Mouse (Mus musculus) heart, postnatal 4 days (tissue): ENCODE measurements around the gene Lmntd1. TPM values are rescaled to one million over a fixed set of nuclear protein-coding genes. Genes with fewer than 3 reads are reported as not detected.

ENCODE experiments used
- DNase-seq: peaks from one replicate; pipeline ENCODE4 v3.0.0; 2021
- total RNA-seq, 2 experiments: library from RNA; stranded (reverse); gene quantifications; 2 replicates each; pipeline ENCODE4 v1.2.3; 2021

Lmntd1 gene
- total RNA-seq, 2 experiments from 2014 or later, result 2.8 to 3.1 TPM

DNA sequence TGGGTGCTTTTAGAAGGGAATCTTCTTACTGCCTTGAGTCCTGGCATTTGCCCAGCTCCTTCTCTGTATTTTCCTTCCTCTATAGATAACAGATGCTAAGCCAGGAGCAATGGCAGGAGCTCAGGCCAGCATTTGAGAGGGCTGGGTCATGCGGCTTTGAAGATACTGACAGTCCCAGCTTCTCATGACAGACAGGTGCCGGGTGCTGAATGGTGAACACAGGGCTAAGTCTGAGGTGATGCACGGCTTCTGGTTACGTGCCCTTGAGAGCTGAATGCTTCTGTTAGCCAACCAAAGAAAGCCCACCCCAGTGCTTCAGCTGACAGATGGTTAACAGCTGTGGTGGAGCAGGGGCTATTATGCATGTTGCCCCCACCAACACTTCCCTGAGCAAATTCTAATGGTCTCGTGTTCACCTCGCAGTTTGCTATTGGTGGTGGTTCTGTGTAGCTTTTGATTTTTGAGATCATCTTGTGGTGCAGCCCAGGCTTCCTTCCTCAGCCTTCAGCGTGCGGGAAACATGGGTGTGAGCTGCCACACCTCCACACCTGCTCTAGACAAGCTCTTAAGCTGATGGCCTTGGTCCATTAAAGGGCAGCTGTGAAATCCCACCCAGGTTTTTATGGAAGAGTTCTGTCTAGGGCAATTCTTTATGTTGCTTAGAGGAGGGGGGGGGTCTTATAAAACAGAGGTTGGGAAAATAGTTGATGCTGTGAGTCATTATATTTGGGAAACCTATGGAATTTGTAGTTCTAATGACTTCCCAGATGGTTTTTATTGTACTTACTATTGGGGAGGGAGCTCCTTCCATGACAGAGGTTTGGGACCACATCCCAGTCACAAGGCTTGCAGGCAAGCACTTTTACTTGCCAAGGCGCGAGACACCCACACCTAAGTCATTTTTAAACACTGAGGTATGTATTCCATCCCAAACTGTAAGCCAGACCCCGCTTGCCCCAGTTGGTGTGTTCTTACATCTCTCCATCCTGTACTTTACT lies 181.1 kb downstream of the Lmntd1 start:
- no peak for DNase-seq

DNA sequence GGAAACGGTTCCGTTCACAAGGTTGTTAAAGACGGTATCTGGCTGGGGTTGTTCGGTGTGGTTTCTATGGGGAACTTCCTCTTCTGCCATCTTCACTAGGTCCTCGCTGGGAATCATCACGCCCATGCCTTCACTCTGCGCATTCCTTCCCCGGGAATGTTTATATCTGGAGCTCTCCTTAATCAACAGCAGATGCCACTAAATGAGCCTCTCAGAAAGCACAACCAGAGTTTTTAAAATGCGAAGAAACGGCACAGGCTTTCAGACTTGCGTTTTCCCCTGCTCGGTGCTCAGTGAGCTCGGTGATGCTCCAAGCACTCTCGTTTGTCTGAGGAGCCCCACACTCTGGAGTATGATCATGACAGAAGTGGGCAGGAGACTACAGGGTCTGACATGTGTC lies 182.4 kb downstream of the Lmntd1 start:
- no peak for DNase-seq

DNA sequence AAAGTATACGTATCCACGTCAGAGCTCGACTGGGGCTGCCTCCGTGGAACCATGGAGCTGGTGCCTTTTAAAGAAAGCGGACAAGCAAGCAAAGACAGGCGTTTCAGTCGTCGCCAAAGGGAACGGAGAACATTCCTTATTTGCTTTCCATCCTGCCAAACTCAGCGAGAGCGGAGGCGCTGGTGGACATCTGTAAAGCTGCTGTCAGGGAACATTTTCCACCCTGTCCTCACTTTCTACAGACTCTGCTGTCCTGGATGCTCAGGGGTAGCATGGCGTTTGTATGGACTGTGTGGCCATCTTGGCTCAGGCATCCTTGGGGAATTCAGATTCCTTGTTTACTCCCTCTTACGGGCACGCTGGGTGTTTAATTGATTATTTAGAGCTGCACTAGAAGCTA lies 186.7 kb downstream of the Lmntd1 start:
- peak; percentile 19 for DNase-seq

DNA sequence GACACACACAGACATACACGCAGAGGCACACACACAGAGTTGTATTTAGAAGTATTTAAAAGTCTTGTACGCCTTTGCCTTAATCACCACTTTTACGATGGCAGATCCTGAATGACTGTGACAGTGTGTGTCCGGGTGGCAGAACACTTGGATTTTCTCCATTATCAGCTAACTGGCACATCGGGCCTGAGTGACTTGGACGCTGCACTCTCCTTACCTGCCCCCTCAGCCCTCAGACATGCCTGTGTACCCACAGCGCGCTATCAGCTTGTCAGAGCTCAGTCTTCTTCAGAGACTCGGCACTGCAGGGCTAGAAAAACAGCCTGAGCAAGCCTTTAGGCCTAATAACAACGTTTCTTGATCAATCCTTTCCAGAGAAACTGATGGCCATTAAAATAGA lies 187.6 kb downstream of the Lmntd1 start:
- DNase-seq, result no peak

DNA sequence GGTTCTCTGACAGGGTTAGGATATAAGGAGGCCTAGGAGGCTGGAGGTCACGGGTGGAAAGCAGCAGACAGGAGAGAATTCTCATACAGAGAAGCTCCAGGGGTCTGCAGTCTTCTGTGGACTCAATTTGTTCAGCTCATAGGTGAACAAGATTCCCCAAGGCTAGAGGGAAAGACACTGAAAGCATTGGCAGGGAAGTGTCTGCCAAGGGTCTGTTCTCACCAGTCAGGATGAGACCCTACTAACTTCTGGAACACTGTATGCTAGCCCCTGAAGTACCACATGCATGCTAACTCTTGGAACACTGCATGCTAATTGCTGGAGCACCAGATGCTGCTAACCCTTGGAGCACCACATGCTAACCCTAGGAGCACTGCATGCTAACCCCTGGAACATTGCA lies 190.0 kb downstream of the Lmntd1 start:
- no peak for DNase-seq

DNA sequence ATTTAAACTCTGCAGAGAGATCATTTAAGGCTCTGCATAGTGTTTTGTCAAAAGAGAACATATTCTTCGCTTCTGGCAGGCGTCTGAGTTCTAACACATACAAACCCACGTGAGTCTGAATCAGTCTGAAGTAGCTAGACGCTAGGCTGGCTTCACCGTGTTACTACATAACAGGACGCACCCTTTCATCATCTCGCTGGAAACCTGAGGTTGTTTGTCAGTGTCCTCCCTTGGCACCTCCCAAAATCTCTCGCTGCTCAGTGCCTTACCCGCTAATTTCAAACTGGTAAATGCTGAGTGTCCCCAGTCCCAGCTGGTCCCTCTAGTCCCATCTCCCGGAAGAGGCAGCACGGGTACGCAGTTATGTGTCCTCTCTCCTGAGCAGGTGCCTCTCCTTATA lies 190.6 kb downstream of the Lmntd1 start:
- peak; percentile 1 for DNase-seq

DNA sequence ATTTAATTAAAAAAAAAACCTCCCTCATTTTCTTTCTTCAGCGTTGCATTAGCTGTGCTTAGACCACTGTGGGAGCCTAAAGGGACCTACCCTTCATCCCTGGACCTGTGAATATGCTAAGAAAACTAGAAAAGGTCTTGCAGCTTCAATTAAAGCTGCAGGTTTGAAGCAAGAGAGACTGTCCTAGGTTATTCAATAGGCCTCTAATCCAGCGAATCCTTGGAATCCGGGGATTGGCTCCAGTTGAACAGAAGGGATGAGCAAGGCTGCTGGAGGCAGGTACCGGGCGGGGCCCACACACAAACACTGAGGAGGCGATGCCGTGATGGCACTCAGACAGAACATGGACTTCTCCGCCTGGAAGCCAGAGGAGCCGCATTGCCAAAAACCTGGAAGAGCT lies 192.5 kb downstream of the Lmntd1 start:
- DNase-seq, result no peak

DNA sequence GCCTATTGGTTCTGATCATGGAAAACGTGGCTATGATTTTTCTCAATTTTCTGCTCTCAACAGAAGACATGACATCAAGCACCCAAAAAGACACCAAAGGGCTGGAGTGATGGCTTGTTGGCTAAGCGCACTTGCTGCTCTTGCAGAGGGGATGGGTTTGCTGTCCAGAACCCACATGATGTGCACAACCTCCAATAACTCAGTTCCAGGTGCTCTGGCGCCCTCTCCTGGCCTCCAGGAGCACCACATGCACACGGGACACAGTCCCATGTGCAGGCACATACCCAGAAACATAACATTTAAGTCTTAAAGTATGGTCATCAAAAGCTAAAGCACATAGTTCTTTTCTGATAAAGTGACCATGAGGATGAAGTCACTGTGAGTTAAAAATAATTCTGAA lies 193.7 kb downstream of the Lmntd1 start:
- no peak for DNase-seq

DNA sequence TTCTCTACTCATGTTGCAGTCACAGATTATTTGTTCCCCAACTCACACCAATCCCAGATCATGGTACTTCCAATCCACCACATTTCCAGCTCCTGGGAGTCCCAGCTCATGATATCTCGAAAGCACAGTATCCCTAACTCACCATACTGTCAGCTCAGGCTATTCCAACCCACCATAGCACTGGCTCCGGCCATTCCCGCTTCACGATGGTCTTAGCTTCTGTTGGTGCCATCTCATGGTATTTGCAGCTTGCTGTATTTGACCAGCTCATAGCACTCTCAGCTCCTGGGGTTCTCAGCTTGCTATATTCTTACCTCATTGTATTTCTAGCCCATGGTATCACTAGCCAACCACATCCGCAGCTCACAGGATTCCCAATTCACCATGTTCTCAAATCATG lies 195.3 kb downstream of the Lmntd1 start:
- no peak for DNase-seq

DNA sequence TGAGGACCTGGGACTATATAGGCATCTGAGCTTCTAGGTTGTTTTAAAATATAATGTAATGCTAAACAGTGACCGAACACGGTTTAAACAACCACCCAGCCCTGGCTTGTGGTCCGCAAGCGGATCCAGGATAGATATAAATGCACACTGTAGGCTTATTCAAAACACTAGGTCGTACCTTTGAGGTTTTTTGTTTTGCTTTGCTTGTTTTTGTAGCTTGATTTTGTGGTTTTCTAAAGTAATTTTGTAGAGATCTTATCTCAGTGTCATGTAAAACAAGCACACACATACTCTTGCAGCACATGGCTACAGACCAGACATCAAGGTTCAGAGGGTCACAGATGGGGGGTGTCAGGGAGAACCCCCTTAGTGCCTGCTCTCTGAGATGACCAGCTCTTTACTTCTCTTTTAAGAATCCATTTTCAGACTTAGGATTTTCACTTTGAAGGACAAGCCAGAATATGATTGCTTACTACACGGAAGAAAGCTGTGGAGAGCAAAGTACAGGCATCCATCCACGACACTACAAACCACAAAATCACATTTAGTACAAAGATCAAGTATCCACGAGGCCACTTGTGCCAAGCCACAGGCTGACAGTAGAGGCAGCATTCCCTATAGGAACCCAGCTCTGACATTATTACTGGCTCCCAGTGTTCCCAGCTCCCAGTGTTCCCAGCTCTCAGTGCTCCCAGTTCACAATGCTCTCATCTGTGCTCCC lies 196.2 kb downstream of the Lmntd1 start:
- no peak for DNase-seq

DNA sequence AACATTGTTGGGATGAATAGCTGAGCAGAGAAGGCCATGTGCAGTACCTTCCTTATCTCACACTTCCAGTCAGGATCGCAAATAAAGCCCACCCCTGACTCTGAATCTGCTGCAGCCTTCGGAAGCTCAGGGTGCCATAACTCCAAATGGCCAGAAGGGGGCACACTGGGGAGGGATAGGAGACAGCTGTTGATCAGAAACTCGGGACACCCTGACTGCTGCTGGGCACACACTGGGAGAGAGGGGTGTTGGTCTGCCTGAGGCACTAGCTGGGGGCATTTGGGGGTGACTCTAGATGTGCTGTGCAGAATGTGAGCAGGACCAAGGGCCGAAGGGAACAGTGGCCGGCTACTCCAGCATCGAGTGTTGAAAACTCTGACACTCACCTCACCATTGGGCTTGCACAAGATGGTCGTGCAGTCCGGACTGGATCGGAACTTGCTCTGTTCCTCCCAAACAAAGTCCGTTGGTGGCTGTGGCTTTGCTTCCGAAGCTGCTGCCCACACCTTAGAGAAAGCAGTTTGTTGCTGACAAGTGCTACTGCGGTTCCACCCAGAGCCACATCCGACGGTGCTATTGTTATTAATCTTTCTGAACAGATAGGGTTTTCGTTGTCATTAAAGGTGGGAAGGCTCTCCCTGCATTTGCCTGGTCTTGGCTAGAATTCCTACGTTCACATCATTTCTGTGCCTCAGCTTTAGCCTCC lies 197.0 kb downstream of the Lmntd1 start:
- DNase-seq, result peak; percentile 72

DNA sequence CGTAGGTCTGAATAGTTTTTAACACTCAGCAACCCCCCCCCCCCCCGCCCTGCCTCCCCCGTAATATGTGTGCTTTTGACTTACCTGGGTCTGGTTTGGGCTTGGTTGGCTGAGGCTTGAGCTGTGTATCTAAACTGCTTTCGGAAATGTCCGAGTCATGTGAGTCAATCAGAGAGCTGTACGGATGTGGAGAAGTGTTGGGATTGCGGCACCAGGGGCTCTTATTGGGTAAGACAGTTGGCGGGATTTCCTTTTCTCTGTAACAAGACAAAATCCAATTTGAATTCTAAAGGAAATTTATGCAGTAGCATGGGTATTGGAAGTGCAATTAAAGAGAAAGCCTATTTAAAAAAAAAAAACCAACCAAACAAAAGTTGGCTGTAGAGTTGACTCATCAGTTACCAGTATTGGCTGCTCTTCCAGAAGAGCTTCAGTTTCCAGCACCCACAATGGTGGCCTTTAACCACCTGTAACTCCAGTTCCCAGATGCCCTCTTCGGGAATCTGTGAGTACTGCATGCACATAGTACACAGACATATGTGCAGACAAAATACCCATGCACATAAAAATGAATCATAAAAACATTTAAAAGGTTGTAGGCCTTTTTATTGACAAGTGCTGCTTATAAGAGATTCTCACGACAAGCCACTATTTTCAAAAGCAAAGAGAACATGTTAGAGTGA lies 209.6 kb downstream of the Lmntd1 start:
- no peak for DNase-seq

DNA sequence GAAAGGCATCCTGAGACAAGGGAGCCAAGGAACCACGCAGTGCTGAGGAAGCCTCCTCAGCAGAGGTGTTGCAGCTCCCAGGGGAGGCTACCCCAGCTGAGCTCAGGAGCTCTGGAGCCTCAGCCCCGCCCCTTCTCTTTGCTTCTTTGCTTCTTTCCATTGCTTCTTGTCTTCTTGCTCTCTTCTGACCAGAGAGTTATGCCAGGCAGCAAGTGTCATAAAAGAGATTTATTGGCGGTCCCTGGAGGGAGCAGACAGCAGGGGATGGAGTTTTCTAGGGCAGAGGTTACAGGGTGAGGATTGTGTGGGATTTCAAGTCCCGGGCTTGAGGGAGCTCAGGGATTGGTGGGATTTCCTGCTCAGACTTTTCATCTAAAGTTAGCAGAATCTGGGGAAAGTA lies 213.0 kb downstream of the Lmntd1 start:
- no peak for DNase-seq

DNA sequence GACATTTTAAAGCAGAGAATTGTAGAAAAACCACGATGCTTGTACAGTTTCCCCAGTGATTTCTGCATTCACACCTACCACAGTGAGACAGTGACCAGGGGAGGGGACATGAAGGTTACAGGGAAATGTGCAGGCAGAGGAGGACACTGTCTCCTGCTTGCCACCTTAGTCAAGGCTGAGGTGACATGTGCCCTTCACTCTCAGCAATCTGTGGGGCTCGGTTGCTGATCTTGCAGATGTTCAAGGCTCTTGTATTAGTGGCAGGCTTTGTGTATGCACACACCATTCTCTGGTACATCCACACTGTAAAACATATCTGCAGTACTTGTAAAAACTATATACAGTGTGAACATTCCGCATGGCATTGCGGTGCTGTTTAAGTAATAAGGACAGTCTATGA lies 216.2 kb downstream of the Lmntd1 start:
- DNase-seq, result no peak

DNA sequence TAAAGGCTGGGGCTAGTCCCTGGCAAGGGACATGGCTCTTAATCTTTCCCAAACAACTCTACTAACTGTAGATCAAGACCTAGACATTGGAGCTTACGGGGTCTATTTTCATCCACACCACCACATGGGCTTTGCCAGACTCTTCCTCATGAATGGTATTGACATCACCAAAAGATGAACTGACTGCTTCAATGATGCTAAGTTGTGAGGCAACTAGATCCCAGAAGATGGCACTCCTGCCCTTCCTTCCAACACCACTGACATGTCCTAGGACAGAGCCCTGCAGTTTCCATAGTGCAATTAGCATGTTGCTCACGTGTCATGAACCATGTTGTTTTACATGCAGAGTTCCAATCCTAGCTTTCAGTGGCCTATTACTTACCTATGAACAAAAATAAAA lies 217.6 kb downstream of the Lmntd1 start:
- DNase-seq, result no peak

DNA sequence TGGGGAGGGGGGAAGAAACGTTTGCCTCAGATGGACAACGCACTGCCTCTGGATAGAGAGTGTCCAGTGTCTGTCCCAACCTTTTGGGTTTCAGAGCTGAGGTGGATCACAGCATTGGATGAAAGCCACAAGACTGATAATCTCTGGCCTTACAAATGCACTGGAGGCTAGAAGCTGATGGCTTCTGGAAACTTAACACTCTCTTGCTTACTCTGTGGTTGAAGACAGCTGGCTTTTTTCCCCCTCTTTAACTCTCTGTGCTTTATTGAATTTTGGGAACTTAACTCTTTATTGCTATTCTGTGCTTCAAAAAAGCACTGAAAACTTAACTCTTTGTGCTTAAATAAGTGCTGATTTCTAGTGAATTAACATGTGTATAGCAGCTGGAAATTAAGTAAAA lies 223.7 kb downstream of the Lmntd1 start:
- DNase-seq, result peak; percentile 13

DNA sequence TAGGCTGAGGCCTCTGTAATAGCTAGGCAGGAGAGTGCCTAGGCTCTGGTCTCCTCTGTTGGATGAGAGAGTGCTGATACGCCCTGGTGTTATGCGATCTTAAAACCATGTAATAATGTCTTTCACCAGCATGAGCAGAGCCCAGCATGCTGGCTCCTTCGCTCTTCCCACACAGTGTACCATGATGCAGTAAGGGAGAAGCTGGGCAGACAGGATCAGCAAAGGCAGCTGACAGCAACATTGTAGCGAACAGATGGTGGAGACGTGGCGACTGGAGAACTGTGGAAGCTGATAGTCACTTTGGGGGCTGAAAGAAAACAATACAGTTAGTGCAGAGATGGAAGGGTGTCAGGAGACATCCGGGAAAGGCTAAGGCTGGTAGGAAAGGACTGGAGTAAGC lies 224.2 kb downstream of the Lmntd1 start:
- peak; percentile 40 for DNase-seq

DNA sequence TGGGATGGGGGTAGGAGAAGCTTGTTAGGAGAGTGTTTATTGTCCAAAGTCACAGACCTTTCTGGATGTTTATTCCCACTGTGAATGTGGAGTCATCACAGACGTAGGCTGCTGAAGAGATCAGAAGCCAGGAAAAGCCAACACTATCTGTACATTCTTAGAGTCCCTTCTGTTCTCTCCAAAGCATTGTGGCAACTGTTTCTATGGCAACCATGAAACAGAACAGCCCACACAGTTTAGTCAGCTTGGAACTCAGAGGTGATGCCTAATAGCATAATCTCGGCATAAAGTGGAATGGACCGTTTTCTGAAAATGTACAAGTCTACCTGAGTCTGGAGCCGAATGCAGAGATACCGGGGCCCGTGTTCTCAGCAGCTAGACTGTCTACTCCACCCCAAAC lies 226.7 kb downstream of the Lmntd1 start:
- peak; percentile 5 for DNase-seq

DNA sequence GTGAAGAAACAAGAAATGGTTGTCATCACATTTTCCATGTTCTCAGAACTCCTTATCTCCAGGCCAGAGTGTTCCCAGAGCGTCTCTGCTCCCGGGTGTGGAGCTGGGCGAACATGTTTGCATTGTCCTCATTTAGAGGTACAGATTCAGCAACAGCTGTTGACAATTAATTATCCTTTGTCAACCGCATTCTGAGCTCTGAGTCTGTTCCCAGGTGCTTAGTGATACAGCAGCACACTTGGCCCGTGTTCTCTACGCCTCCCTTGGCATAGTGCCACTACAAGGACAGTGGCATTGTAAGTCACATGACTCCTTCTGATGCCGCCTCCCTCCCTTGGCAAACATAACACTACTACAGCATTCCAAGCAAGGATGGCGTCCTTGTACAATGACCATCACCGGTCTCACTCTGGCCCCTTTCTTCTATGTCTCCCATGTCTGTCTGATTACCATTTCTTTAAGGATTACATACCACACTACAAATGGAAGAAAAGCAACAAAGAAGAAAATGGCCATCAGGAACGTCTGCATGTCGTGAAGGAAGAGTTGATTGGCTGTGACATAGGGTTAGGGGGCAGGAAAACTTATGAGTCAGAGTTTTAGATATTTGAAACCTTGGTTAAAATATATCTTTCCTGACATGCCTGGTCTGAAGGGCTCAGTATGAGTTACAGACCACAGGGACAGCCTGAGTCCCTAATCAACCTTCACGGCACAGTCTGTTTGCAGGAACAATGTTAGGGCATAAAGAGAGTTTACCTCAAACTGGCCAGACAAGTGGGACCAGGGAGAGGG lies 231.3 kb downstream of the Lmntd1 start:
- peak; percentile 47 for DNase-seq

DNA sequence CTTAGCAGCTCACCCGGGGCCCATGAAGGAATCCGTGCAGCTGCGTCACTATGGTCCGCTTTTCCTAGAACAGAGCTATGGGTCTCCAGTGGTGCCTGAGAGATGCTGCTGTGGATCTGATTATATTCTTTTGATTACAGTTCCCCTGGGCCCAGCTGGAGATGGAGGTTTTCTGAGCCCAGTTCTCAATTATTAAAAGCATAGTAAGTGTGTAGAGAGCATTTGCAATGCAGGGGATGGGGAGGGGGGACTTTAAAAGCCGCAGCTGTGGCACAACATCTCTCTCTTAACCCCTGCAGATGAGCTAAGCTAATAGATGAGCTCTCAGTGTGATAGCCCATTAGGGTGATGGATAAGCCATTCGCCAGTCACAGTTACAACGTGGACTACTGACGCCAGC lies 233.2 kb downstream of the Lmntd1 start:
- no peak for DNase-seq

DNA sequence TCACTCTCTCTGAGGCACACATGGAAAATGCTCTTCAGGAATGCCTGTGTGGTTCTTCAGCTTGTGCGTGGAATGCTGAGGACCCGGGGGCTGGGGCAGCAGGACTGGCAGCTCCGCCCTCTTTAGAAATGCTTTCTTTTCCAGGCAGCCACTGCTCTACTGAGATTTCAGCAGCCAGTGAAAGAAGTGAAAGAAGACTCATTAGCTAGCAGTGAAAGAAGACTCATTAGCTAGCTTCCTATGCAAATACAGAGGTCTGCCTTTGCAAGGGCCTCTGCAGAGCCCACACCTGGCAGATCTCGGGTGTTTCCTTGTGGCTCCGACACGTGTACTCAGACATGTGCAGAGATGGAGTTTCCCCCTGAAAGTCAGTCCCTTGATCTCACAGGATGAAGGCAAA lies 234.9 kb downstream of the Lmntd1 start:
- no peak for DNase-seq

DNA sequence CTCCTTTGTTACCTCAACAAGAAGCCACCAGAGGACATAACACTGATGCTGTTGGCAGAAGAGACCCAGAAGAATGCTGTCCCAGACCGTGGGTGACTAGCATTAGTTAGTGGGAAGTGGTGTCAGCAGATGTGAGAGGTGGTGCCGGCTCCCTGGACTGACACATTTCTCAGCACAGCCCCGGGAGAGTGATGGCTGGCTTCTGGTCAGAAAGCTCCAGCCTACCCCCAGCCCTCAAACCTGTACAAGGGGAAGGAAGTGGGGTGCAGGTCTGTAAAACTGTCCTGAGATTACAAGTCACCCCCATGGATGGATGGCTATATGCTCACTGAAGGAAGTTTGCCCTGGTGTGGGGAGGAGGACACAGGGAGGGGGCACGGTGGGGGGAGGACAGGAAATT lies 235.4 kb downstream of the Lmntd1 start:
- no peak for DNase-seq
